Mouse (Mus musculus) stomach, embryonic 16.5 days (tissue): ENCODE data around the gene Rasgrf2. TPM values are rescaled to one million over a fixed set of nuclear protein-coding genes. Genes with fewer than 3 reads are reported as not detected.

ENCODE experiments used
- ATAC-seq: fragments of 200-750 bp; cut with Nextera tagmentation; 2 replicates; pipeline ENCODE4 v1.8.0; 2017; ENCODE audit warnings: moderate number of reproducible peaks, moderate TSS enrichment; ENCODE audit not compliant: insufficient read depth, low FRiP score
- H3K27ac ChIP-seq: fragments of 300-500 bp; sonication (generic); 2 replicates; pipeline ENCODE4 v1.5.1; 2014; ENCODE audit warnings: low read length
- H3K27me3 ChIP-seq: fragments of 300-500 bp; sonication (generic); 2 replicates; pipeline ENCODE4 v1.6.1; 2014; ENCODE audit warnings: low read length, control low read depth, mixed read lengths; ENCODE audit not compliant: control insufficient read depth, insufficient read depth
- H3K36me3 ChIP-seq: fragments of 300-500 bp; sonication (generic); 2 replicates; pipeline ENCODE4 v1.6.1; 2014; ENCODE audit warnings: low read length; ENCODE audit not compliant: control insufficient read depth, insufficient read depth
- H3K4me1 ChIP-seq: fragments of 300-500 bp; sonication (generic); 2 replicates; pipeline ENCODE4 v1.6.1; 2014; ENCODE audit warnings: low read length, control low read depth, mixed read lengths; ENCODE audit not compliant: control insufficient read depth, insufficient read depth
- H3K4me2 ChIP-seq: fragments of 300-500 bp; sonication (generic); 2 replicates; pipeline ENCODE4 v1.6.1; 2014; ENCODE audit warnings: low read depth, low read length, mixed read lengths
- H3K4me3 ChIP-seq: fragments of 300-500 bp; sonication (generic); replicated peaks from 2 replicates; pipeline ENCODE4 v1.5.1; 2014; ENCODE audit warnings: mild to moderate bottlenecking, low read length
- H3K9ac ChIP-seq: fragments of 300-500 bp; sonication (generic); 2 replicates; pipeline ENCODE4 v1.6.1; 2014; ENCODE audit warnings: low read length
- H3K9me3 ChIP-seq: fragments of 300-500 bp; sonication (generic); replicated peaks from 2 replicates; pipeline ENCODE4 v1.6.1; 2016; ENCODE audit warnings: low read length, control low read depth; ENCODE audit not compliant: control insufficient read depth
- WGBS: fragments of 180-500 bp; shearing (Covaris S2); extraction: QIAGEN DNeasy Blood & Tissue Kit; methylation state at CpG from one replicate; pipeline ENCODE4 v1.1.7; 2014; 5-methylcytosine and 5-hydroxymethylcytosine counted together
- polyA plus RNA-seq: library from polyadenylated mRNA; unstranded; fragments of >200 nt; fragmentation: Nextera tagmentation; extraction: Ambion mirVana; gene quantifications from 2 replicates; pipeline ENCODE4 v1.2.1, GENCODE M21; 2015

Rasgrf2 gene
- polyA plus RNA-seq, 1 experiment from 2014 or later, result 0.77 TPM

- no peak overlapping the region for H3K4me3 ChIP-seq
- H3K9me3 ChIP-seq, result no peaks in the 10 kb centered on the region
- ATAC-seq, result no peak
- H3K4me1 ChIP-seq, result no peaks in the 10 kb centered on the region
- H3K27ac ChIP-seq, result no peak overlapping the region
- no peaks in the 10 kb centered on the region for H3K36me3 ChIP-seq
- no peak overlapping the region for H3K9ac ChIP-seq
- no peaks in the 10 kb centered on the region for H3K27me3 ChIP-seq
- WGBS, result 47% methylated on average over 5 of the region's 5 CpGs
- H3K4me2 ChIP-seq, result no peak overlapping the region
Observed at GRCm38 (mm10) chr13:92119623-92120022, 11.8 kb downstream of the Rasgrf2 start.

GRCm38 (mm10) chr13:92114076-92114475 is 17.4 kb downstream of the Rasgrf2 start:
- no peak overlapping the region for H3K4me3 ChIP-seq
- no peaks in the 10 kb centered on the region for H3K36me3 ChIP-seq
- no peaks in the 10 kb centered on the region for H3K9me3 ChIP-seq
- no peaks in the 10 kb centered on the region for H3K27me3 ChIP-seq
- WGBS, result 41% methylated on average over 3 of the region's 3 CpGs
- H3K4me2 ChIP-seq, result no peak overlapping the region
- no peak for ATAC-seq
- H3K27ac ChIP-seq, result no peak overlapping the region
- H3K4me1 ChIP-seq, result no peaks in the 10 kb centered on the region
- no peak overlapping the region for H3K9ac ChIP-seq

GRCm38 (mm10) chr13:92108237-92108636 is 23.2 kb downstream of the Rasgrf2 start:
- Histone ChIP-seq H3K4me1 (peaks cover 5% of the 10 kb centered on the region; the same call in 1 of the 2 replicates), H3K9ac (no peak overlapping the region), H3K4me2 (no peak overlapping the region), H3K9me3 (no peaks in the 10 kb centered on the region), H3K36me3 (no peaks in the 10 kb centered on the region), H3K27ac (no peak overlapping the region), H3K4me3 (no peak overlapping the region), H3K27me3 (no peaks in the 10 kb centered on the region)
- WGBS, result 66% methylated on average over 4 of the region's 4 CpGs
- no peak for ATAC-seq

GRCm38 (mm10) chr13:92104259-92104658 is 27.2 kb downstream of the Rasgrf2 start:
- ATAC-seq, result no peak
- no peak overlapping the region for H3K4me2 ChIP-seq

GRCm38 (mm10) chr13:92098484-92098883 is 33.0 kb downstream of the Rasgrf2 start:
- ATAC-seq, result no peak
- Histone ChIP-seq H3K27ac (no peak overlapping the region), H3K9ac (no peak overlapping the region), H3K27me3 (no peaks in the 10 kb centered on the region), H3K4me1 (no peaks in the 10 kb centered on the region), H3K36me3 (no peaks in the 10 kb centered on the region), H3K4me2 (no peak overlapping the region), H3K9me3 (no peaks in the 10 kb centered on the region), H3K4me3 (no peak overlapping the region)
- 41% methylated on average over 7 of the region's 7 CpGs for WGBS

More at GRCm38 (mm10) chr13:92104259-92104658, 27.2 kb downstream of the Rasgrf2 start:
- H3K36me3 ChIP-seq, result no peaks in the 10 kb centered on the region
- H3K9me3 ChIP-seq, result no peaks in the 10 kb centered on the region
- no peak overlapping the region for H3K27ac ChIP-seq
- no peak overlapping the region for H3K4me3 ChIP-seq
- peaks cover 5% of the 10 kb centered on the region; the same call in 1 of the 2 replicates for H3K4me1 ChIP-seq
- no peaks in the 10 kb centered on the region for H3K27me3 ChIP-seq
- H3K9ac ChIP-seq, result no peak overlapping the region
- 25% methylated on average over 7 of the region's 7 CpGs for WGBS

GRCm38 (mm10) chr13:92095131-92096090 is 36.0 kb downstream of the Rasgrf2 start:
- no peak for ATAC-seq
- no peaks in the 10 kb centered on the region for H3K27me3 ChIP-seq
- WGBS, result 64% methylated on average over 12 of the region's 12 CpGs
- H3K9ac ChIP-seq, result no peak overlapping the region
- no peak overlapping the region for H3K4me3 ChIP-seq
- no peak overlapping the region for H3K27ac ChIP-seq
- H3K9me3 ChIP-seq, result no peaks in the 10 kb centered on the region
- H3K4me1 ChIP-seq, result no peaks in the 10 kb centered on the region
- H3K36me3 ChIP-seq, result no peaks in the 10 kb centered on the region
- no peak overlapping the region for H3K4me2 ChIP-seq

GRCm38 (mm10) chr13:92093712-92094290 is 37.7 kb downstream of the Rasgrf2 start:
- WGBS, result 77% methylated on average over 6 of the region's 6 CpGs
- Histone ChIP-seq H3K27me3 (no peaks in the 10 kb centered on the region), H3K9me3 (no peaks in the 10 kb centered on the region), H3K4me1 (no peaks in the 10 kb centered on the region), H3K4me2 (no peak overlapping the region), H3K36me3 (no peaks in the 10 kb centered on the region), H3K27ac (no peak overlapping the region), H3K4me3 (no peak overlapping the region), H3K9ac (no peak overlapping the region)
- no peak for ATAC-seq

- H3K27ac ChIP-seq, result no peak overlapping the region
- H3K9me3 ChIP-seq, result no peaks in the 10 kb centered on the region
- ATAC-seq, result no peak
- H3K36me3 ChIP-seq, result no peaks in the 10 kb centered on the region
- H3K4me3 ChIP-seq, result no peak overlapping the region
- H3K27me3 ChIP-seq, result no peaks in the 10 kb centered on the region
- H3K9ac ChIP-seq, result no peak overlapping the region
- WGBS, result 46% methylated on average over 1 of the region's 1 CpGs
- no peak overlapping the region for H3K4me2 ChIP-seq
- H3K4me1 ChIP-seq, result no peaks in the 10 kb centered on the region
Observed at GRCm38 (mm10) chr13:92073111-92073510, 58.3 kb downstream of the Rasgrf2 start.

- Histone ChIP-seq H3K4me1 (no peaks in the 10 kb centered on the region), H3K4me2 (no peak overlapping the region), H3K4me3 (no peak overlapping the region), H3K27me3 (no peaks in the 10 kb centered on the region), H3K36me3 (no peaks in the 10 kb centered on the region), H3K27ac (no peak overlapping the region), H3K9ac (no peak overlapping the region), H3K9me3 (no peaks in the 10 kb centered on the region)
- ATAC-seq, result no peak
Observed at GRCm38 (mm10) chr13:92068651-92069050, 62.8 kb downstream of the Rasgrf2 start.
